Comparison of ENCODE assay signal across 10 mouse cellular contexts in genomic region chr9:58651993-58652392, GRCm38 (mm10).
DNase-seq lines count a peak whose midpoint lies in the region; ATAC-seq and TF ChIP-seq lines count a peak whose summit lies in the region.
"Had no signal": no experiment of that assay in that cellular context is flagged by ENCODE, and none has a peak within 500 bp of the region (broad histone marks: within the 10 kb centered on the region; RNA-seq: fewer than 3 reads in every experiment).

No protein-coding gene starts in this region.

- H3K4me1 ChIP-seq in limb, embryonic 14.5 days (ENCODE audit: control insufficient read depth, insufficient read depth, low read length) = no peaks in the 10 kb centered on the region
- no peaks in the 10 kb centered on the region for H3K4me1 ChIP-seq in limb, embryonic 10.5 days
- no peaks in the 10 kb centered on the region for H3K4me1 ChIP-seq in stomach, postnatal 0 days (replicated peaks; ENCODE audit: control insufficient read depth, insufficient read depth)
- H3K4me1 ChIP-seq in forebrain, embryonic 12.5 days = peaks cover 6% of the 10 kb centered on the region
- H3K4me1 ChIP-seq: heart, embryonic 13.5 days; midbrain, embryonic 12.5 days had no signal

- H3K9me3 ChIP-seq in limb, embryonic 14.5 days (ENCODE audit: control insufficient read depth, low read length) = no peaks in the 10 kb centered on the region
- H3K9me3 ChIP-seq in limb, embryonic 10.5 days (replicated peaks) = no peaks in the 10 kb centered on the region
- no peaks in the 10 kb centered on the region for H3K9me3 ChIP-seq in stomach, postnatal 0 days (ENCODE audit: control insufficient read depth, low read length)
- H3K9me3 ChIP-seq in forebrain, embryonic 12.5 days = no peaks in the 10 kb centered on the region
- H3K9me3 ChIP-seq: heart, embryonic 13.5 days; midbrain, embryonic 12.5 days had no signal

- TF ChIP-seq EP300 in stomach, postnatal 0 days (optimal IDR thresholded peaks at IDR 0.05) = no peak

- no peak for ATAC-seq in limb, embryonic 14.5 days (ENCODE audit: low FRiP score, low read depth)
- ATAC-seq in stomach, postnatal 0 days (ENCODE audit: low FRiP score, low TSS enrichment) = no peak
- no peak for ATAC-seq in forebrain, embryonic 12.5 days (ENCODE audit: low FRiP score)

- WGBS in limb, embryonic 14.5 days = 55% methylated on average over 4 of the region's 4 CpGs
- 68% methylated on average over 4 of the region's 4 CpGs for WGBS in limb, embryonic 10.5 days
- WGBS in large intestine, adult 2 months = 52% methylated on average over 4 of the region's 4 CpGs
- WGBS in stomach, postnatal 0 days = 52% methylated on average over 4 of the region's 4 CpGs
- 63% methylated on average over 4 of the region's 4 CpGs for WGBS in forebrain, embryonic 12.5 days

- H3K4me3 ChIP-seq in limb, embryonic 14.5 days (replicated peaks; ENCODE audit: low read length) = no peak overlapping the region
- no peak overlapping the region for H3K4me3 ChIP-seq in limb, embryonic 10.5 days
- H3K4me3 ChIP-seq in stomach, postnatal 0 days (ENCODE audit: low read depth, low read length) = no peak overlapping the region
- H3K4me3 ChIP-seq in forebrain, embryonic 12.5 days (replicated peaks) = no peak overlapping the region
- H3K4me3 ChIP-seq: heart, embryonic 13.5 days; midbrain, embryonic 12.5 days had no signal

- H3K27ac ChIP-seq in limb, embryonic 14.5 days (replicated peaks; ENCODE audit: low read depth, low read length) = no peak overlapping the region
- no peak overlapping the region for H3K27ac ChIP-seq in limb, embryonic 10.5 days
- H3K27ac ChIP-seq in stomach, postnatal 0 days (replicated peaks) = no peak overlapping the region
- H3K27ac ChIP-seq in forebrain, embryonic 12.5 days = no peak overlapping the region
- H3K27ac ChIP-seq: heart, embryonic 13.5 days; midbrain, embryonic 12.5 days had no signal

- TF ChIP-seq CTCF in stomach, postnatal 0 days (IDR thresholded peaks at IDR 0.05; ENCODE audit: low read depth) = peak; percentile 76

- H3K36me3 ChIP-seq in limb, embryonic 14.5 days (ENCODE audit: control insufficient read depth, insufficient read depth, low read length) = peaks cover 14% of the 10 kb centered on the region
- peaks cover 6% of the 10 kb centered on the region for H3K36me3 ChIP-seq in limb, embryonic 10.5 days
- peaks cover 3% of the 10 kb centered on the region; the same call in 1 of the 2 replicates for H3K36me3 ChIP-seq in stomach, postnatal 0 days (ENCODE audit: control insufficient read depth, insufficient read depth, low read length)
- H3K36me3 ChIP-seq in forebrain, embryonic 12.5 days (replicated peaks) = no peaks in the 10 kb centered on the region

- H3K27me3 ChIP-seq in limb, embryonic 14.5 days (ENCODE audit: control insufficient read depth, insufficient read depth, low read length) = no peaks in the 10 kb centered on the region
- H3K27me3 ChIP-seq in limb, embryonic 10.5 days (ENCODE audit: low read depth, poor library complexity, severe bottlenecking) = no peaks in the 10 kb centered on the region
- no peaks in the 10 kb centered on the region for H3K27me3 ChIP-seq in stomach, postnatal 0 days (ENCODE audit: control insufficient read depth, insufficient read depth, low read length)
- no peaks in the 10 kb centered on the region for H3K27me3 ChIP-seq in forebrain, embryonic 12.5 days
- H3K27me3 ChIP-seq: heart, embryonic 13.5 days; midbrain, embryonic 12.5 days had no signal

- H3K4me2 ChIP-seq in limb, embryonic 14.5 days (replicated peaks; ENCODE audit: low read depth, low read length, severe bottlenecking) = no peak overlapping the region
- no peak overlapping the region for H3K4me2 ChIP-seq in stomach, postnatal 0 days (replicated peaks; ENCODE audit: low read depth)
- no peak overlapping the region for H3K4me2 ChIP-seq in forebrain, embryonic 12.5 days
- H3K4me2 ChIP-seq: heart, embryonic 13.5 days; midbrain, embryonic 12.5 days had no signal

- no peak overlapping the region for H3K9ac ChIP-seq in limb, embryonic 14.5 days (ENCODE audit: low read depth, low read length, severe bottlenecking)
- no peak overlapping the region for H3K9ac ChIP-seq in stomach, postnatal 0 days (ENCODE audit: low read length)
- no peak overlapping the region for H3K9ac ChIP-seq in forebrain, embryonic 12.5 days
- H3K9ac ChIP-seq: heart, embryonic 13.5 days; midbrain, embryonic 12.5 days had no signal

- no peak for TF ChIP-seq POLR2A in limb, embryonic 14.5 days (IDR thresholded peaks at IDR 0.05; ENCODE audit: borderline replicate concordance, extremely low read depth, insufficient read depth, insufficient read length)

- DNase-seq in frontal cortex, adult 2 months (ENCODE audit: extremely low spot score in 1 of 2, low spot score in 1 of 2) = peak; percentile 28 to 89
- no peak for DNase-seq in frontal cortex, postnatal 14 days (ENCODE audit: low spot score in 2 of 2)
- DNase-seq in limb, embryonic 14.5 days (ENCODE audit: low spot score) = peak; percentile 91
- DNase-seq in limb, embryonic 10.5 days (ENCODE audit: low spot score) = no peak
- peak; percentile 65 for DNase-seq in adipocyte (ENCODE audit: low spot score)
- peak; percentile 59 for DNase-seq in large intestine, adult 2 months (ENCODE audit: low read depth, low spot score)
- no peak for DNase-seq in stomach, postnatal 0 days (ENCODE audit: low spot score)

Comparison
In these comparisons a context has a peak if more than half of its experiments do, and no peak if none do; other contexts are left out.
1. DNase-seq: peak in frontal cortex, adult 2 months (2 of 2), limb, embryonic 14.5 days (single experiment), adipocyte (single experiment) and large intestine, adult 2 months (single experiment); none in frontal cortex, postnatal 14 days (0 of 2), limb, embryonic 10.5 days (single experiment) and stomach, postnatal 0 days (single experiment).